Mouse (Mus musculus): ENCODE results near the gene Slc22a19. TPM values are rescaled to one million over a fixed set of nuclear protein-coding genes. Genes with fewer than 3 reads are reported as not detected.

The Slc22a19 gene
- polyA plus RNA-seq, 1 experiment from 2014 or later: 0.21 TPM

DNA sequence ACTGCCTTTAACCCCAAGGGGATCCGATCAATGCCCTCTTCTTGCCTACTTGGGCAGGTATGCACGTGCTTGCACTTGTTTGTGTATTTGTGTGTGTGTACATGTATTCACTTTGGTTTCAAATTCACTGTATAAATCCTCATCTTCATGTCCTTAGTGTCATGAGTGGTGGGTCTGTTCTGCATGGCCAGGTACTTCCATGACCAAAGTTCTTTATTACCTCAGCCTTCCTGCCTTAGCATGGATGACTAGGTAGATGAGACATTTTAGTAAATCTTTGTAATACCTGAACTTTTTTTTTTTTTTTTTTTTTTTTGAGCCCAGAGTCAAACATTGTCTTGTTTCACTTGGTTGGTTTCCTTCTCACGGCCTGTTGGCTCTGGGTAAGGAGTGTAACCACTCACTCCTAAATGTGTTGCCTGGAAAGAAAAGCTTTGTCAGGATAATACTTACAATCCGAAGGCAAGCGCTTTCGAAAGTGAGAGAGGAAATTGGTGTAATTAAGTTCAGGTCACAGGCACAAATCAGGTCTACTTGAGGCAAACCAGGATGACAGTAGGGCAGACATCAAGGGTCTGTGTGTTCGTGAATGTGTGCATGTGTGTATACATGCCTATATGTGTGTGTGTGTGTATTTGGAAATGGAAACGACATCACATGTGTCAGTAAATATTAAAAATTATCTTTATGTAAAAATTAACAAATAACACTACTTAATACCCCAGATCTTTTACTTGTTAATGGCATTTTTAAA, 62.0 kb downstream of the Slc22a19 start:
- Histone ChIP-seq H3K36me3 (ENCODE audit: insufficient read depth) (no peaks in the 10 kb centered on the region), H3K27ac (ENCODE audit: low read depth) (no peak overlapping the region), H3K27me3 (ENCODE audit: insufficient read depth, low read length) (no peaks in the 10 kb centered on the region), H3K4me3 (ENCODE audit: low read depth, low read length) (no peak overlapping the region), H3K4me1 (ENCODE audit: insufficient read depth) (no peaks in the 10 kb centered on the region), H3K4me2 (no peak overlapping the region), H3K9me3 (ENCODE audit: low read depth, low read length) (no peaks in the 10 kb centered on the region), H3K9ac (no peak overlapping the region)
- DNase-seq (no peak), ATAC-seq (ENCODE audit: insufficient read depth) (no peak)
- TF ChIP-seq CTCF (IDR thresholded peaks at IDR 0.05; ENCODE audit: low read depth): no peak
- 79% methylated on average over 8 of the region's 8 CpGs for WGBS

DNA sequence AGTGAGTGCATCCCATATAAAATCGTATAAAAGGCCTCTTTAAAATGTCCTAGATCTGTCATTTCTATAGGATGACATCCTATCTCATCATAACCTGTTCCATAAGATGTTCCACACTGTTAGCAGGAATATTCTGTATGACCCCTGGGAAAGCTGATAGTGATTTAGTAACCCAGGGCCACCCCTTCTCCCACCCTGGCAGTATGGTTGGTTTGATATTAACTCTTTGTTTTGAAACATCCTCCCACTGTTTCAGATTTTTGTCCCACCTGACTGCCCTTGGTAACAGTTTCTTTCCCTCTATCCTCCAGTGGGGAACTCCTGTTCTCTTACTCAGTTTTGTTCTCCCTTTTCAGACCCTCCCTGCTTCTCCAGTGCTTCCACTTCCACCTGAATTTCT, 77.3 kb downstream of the Slc22a19 start:
- Histone ChIP-seq H3K27me3 (ENCODE audit: insufficient read depth, low read length) (no peaks in the 10 kb centered on the region), H3K4me2 (no peak overlapping the region), H3K9me3 (ENCODE audit: low read depth, low read length) (no peaks in the 10 kb centered on the region), H3K27ac (ENCODE audit: low read depth) (no peak overlapping the region), H3K36me3 (ENCODE audit: insufficient read depth) (no peaks in the 10 kb centered on the region), H3K4me3 (ENCODE audit: low read depth, low read length) (no peak overlapping the region), H3K9ac (no peak overlapping the region), H3K4me1 (ENCODE audit: insufficient read depth) (no peaks in the 10 kb centered on the region)
- DNase-seq: no peak
- TF ChIP-seq CTCF (IDR thresholded peaks at IDR 0.05; ENCODE audit: low read depth): no peak
- ATAC-seq (ENCODE audit: insufficient read depth): no peak
- WGBS: 65% methylated on average over 1 of the region's 1 CpGs

GRCm38 (mm10) chr19:7633021-7633420, 78.1 kb downstream of the Slc22a19 start:
- H3K9me3 ChIP-seq (ENCODE audit: low read depth, low read length): no peaks in the 10 kb centered on the region
- no peak overlapping the region for H3K4me3 ChIP-seq (ENCODE audit: low read depth, low read length)
- no peak for TF ChIP-seq CTCF (IDR thresholded peaks at IDR 0.05; ENCODE audit: low read depth)
- H3K27me3 ChIP-seq (ENCODE audit: insufficient read depth, low read length): no peaks in the 10 kb centered on the region
- no peaks in the 10 kb centered on the region for H3K36me3 ChIP-seq (ENCODE audit: insufficient read depth)
- no peak overlapping the region for H3K9ac ChIP-seq
- no peak overlapping the region for H3K4me2 ChIP-seq
- no peaks in the 10 kb centered on the region for H3K4me1 ChIP-seq (ENCODE audit: insufficient read depth)
- no peak for DNase-seq
- no peak overlapping the region for H3K27ac ChIP-seq (ENCODE audit: low read depth)
- no peak for ATAC-seq (ENCODE audit: insufficient read depth)

Other genes starting within 250 kb of the Slc22a19 start
- 107 and 112 TPM in 2 replicates for gene Rtn3, start 228.0 kb downstream of the Slc22a19 start, polyA plus RNA-seq (2014; fragmentation: Nextera tagmentation; extraction: Ambion mirVana)
- 20.8 and 25.0 TPM in 2 replicates for gene Atl3, start 217.3 kb downstream of the Slc22a19 start, polyA plus RNA-seq (2014; fragmentation: Nextera tagmentation; extraction: Ambion mirVana)
- 10.4 and 12.5 TPM in 2 replicates for gene Pla2g16, start 153.9 kb downstream of the Slc22a19 start, polyA plus RNA-seq (2014; fragmentation: Nextera tagmentation; extraction: Ambion mirVana)
- 1.5 TPM in 2 replicates for gene Lgals12, start 104.1 kb downstream of the Slc22a19 start, polyA plus RNA-seq (2014; fragmentation: Nextera tagmentation; extraction: Ambion mirVana)
- gene Hrasls5, start 98.8 kb downstream of the Slc22a19 start, polyA plus RNA-seq (2014; fragmentation: Nextera tagmentation; extraction: Ambion mirVana): not detected in 2 replicates
- not detected in 2 replicates for gene Slc22a26, start 91.4 kb upstream of the Slc22a19 start, polyA plus RNA-seq (2014; fragmentation: Nextera tagmentation; extraction: Ambion mirVana)